Mouse (Mus musculus) midbrain, embryonic 10.5 days (tissue): ENCODE measurements around the gene Nup188. TPM values are rescaled to one million over a fixed set of nuclear protein-coding genes. Genes with fewer than 3 reads are reported as not detected.

ENCODE experiments used
- DNase-seq: peaks from one replicate; pipeline ENCODE4 v3.0.0-alpha.2; 2017; ENCODE audit warnings: low spot score
- H3K27ac ChIP-seq: fragments of 300-500 bp; sonication (generic); replicated peaks from 2 replicates; pipeline ENCODE4 v1.5.1; 2016; ENCODE audit warnings: mild to moderate bottlenecking
- H3K27me3 ChIP-seq: fragments of 300-500 bp; sonication (generic); 2 replicates; pipeline ENCODE4 v1.6.1; 2016; ENCODE audit warnings: low read depth, mild to moderate bottlenecking; ENCODE audit not compliant: poor library complexity, severe bottlenecking
- H3K36me3 ChIP-seq: fragments of 300-500 bp; sonication (generic); 2 replicates; pipeline ENCODE4 v1.6.1; 2016; ENCODE audit warnings: mild to moderate bottlenecking, moderate library complexity
- H3K4me1 ChIP-seq: fragments of 300-500 bp; sonication (generic); 2 replicates; pipeline ENCODE4 v1.6.1; 2016
- H3K4me3 ChIP-seq: fragments of 300-500 bp; sonication (generic); 2 replicates; pipeline ENCODE4 v1.5.1; 2016; ENCODE audit warnings: mild to moderate bottlenecking, moderate library complexity
- H3K9me3 ChIP-seq: fragments of 300-500 bp; sonication (generic); replicated peaks from 2 replicates; pipeline ENCODE4 v1.6.1; 2016; ENCODE audit warnings: mild to moderate bottlenecking
- WGBS: fragments of 180-500 bp; shearing (Covaris S2); methylation state at CpG from one replicate; pipeline ENCODE4 v1.1.7; 2016; 5-methylcytosine and 5-hydroxymethylcytosine counted together
- microRNA-seq: library from miRNA; unstranded; fragments of <30 nt; microRNA quantifications from one replicate; pipeline ENCODE4, GENCODE M21; 2017
- polyA plus RNA-seq: library from polyadenylated mRNA; unstranded; fragments of >200 nt; fragmentation: Nextera tagmentation; extraction: Ambion mirVana; gene quantifications from 2 replicates; pipeline ENCODE4 v1.2.1, GENCODE M21; 2016

Gene Nup188
- polyA plus RNA-seq, 1 experiment from 2014 or later = 55.4 TPM

GRCm38 (mm10) chr2:30393370-30393656 is 107.1 kb downstream of the Nup188 start:
- Histone ChIP-seq H3K36me3 (peaks cover 43% of the 10 kb centered on the region), H3K27me3 (peaks cover 28% of the 10 kb centered on the region), H3K4me3 (peak overlapping the region; percentile 91), H3K9me3 (no peaks in the 10 kb centered on the region), H3K4me1 (peaks cover 48% of the 10 kb centered on the region), H3K27ac (peak overlapping the region; percentile 90)
- DNase-seq = no peak
- WGBS = 71% methylated on average over 1 of the region's 1 CpGs

Small RNAs within 50 kb of the gene (microRNA-seq; reads per million reads assigned to microRNA genes)
- gene Gm47292 = not detected

Other genes with a start within 250 kb of the Nup188 start
- gene Wdr34, start 237.5 kb upstream of the Nup188 start, polyA plus RNA-seq = 26.6 and 30.5 TPM in 2 replicates
- 777 and 858 TPM in 2 replicates for gene Set, start 229.0 kb upstream of the Nup188 start, polyA plus RNA-seq
- gene Pkn3, start 208.7 kb upstream of the Nup188 start, polyA plus RNA-seq = 12.1 and 13.5 TPM in 2 replicates
- 36.8 and 41.9 TPM in 2 replicates for gene Zdhhc12, start 192.7 kb upstream of the Nup188 start, polyA plus RNA-seq
- 6.0 and 8.3 TPM in 2 replicates for gene Zer1, start 161.8 kb upstream of the Nup188 start, polyA plus RNA-seq
- 6.0 and 6.3 TPM in 2 replicates for gene Tbc1d13, start 152.7 kb upstream of the Nup188 start, polyA plus RNA-seq
- gene Endog, start 114.9 kb upstream of the Nup188 start, polyA plus RNA-seq = 16.9 and 18.6 TPM in 2 replicates
- gene Spout1, start 107.9 kb upstream of the Nup188 start, polyA plus RNA-seq = 88.5 and 89.0 TPM in 2 replicates
- gene Kyat1, start 80.5 kb upstream of the Nup188 start, polyA plus RNA-seq = 8.3 and 10.6 TPM in 2 replicates
- 40.8 and 43.7 TPM in 2 replicates for gene Lrrc8a, start 48.7 kb upstream of the Nup188 start, polyA plus RNA-seq
- gene Gm28035, start 45.8 kb upstream of the Nup188 start, polyA plus RNA-seq = 0.10 TPM in 2 replicates
- gene Phyhd1, start 20.2 kb upstream of the Nup188 start, polyA plus RNA-seq = 2.7 and 4.7 TPM in 2 replicates
- not detected in 2 replicates for gene Gm28038, start 5.4 kb upstream of the Nup188 start, polyA plus RNA-seq
- 27.3 and 29.4 TPM in 2 replicates for gene Dolk, start 63 bp upstream of the Nup188 start, polyA plus RNA-seq
- gene Sh3glb2, start 72.9 kb downstream of the Nup188 start, polyA plus RNA-seq = 70.7 and 84.7 TPM in 2 replicates
- 27.8 and 29.6 TPM in 2 replicates for gene Miga2, start 77.8 kb downstream of the Nup188 start, polyA plus RNA-seq
- gene Dolpp1, start 105.9 kb downstream of the Nup188 start, polyA plus RNA-seq = 53.2 and 62.7 TPM in 2 replicates
- gene Crat, start 129.4 kb downstream of the Nup188 start, polyA plus RNA-seq = 22.5 and 23.7 TPM in 2 replicates
- gene Ptpa, start 129.6 kb downstream of the Nup188 start, polyA plus RNA-seq = 151 and 152 TPM in 2 replicates
- 2.0 and 2.3 TPM in 2 replicates for gene Ier5l, start 187.8 kb downstream of the Nup188 start, polyA plus RNA-seq